Mouse (Mus musculus) liver, postnatal 0 days (tissue): ENCODE measurements around the gene Wwp2.

ENCODE experiments used
- CTCF ChIP-seq: sonication (generic); IDR thresholded peaks from 2 replicates; pipeline ENCODE4 v1.5.1; 2016; ENCODE audit warnings: antibody characterized with exemption, low read depth
- EP300 ChIP-seq: IDR thresholded peaks from 2 replicates; pipeline ENCODE4 v1.6.1; 2016; ENCODE audit warnings: antibody characterized with exemption, low read depth, mild to moderate bottlenecking

GRCm38 (mm10) chr8:107498390-107498789 lies 62.2 kb downstream of the Wwp2 start:
- TF ChIP-seq CTCF (peak; percentile 16; the same call in 1 of the 2 replicates), EP300 (no peak)
